Mouse (Mus musculus) Patski (cell line): ENCODE data around the gene Chpf. TPM values are rescaled to one million over a fixed set of nuclear protein-coding genes. Genes with fewer than 3 reads are reported as not detected.

Experiments
- ATAC-seq: fragments of 100-300 bp; one replicate; pipeline ENCODE4 v1.8.0; 2021
- CTCF ChIA-PET: fragments of 350-600 bp; sonication (Branson Sonifier 250); formaldehyde crosslinking; loops from one replicate; lab custom pipeline; 2022; ENCODE audit warnings: inconsistent platforms; lab: Charles Lee
- POLR2A ChIA-PET: fragments of 350-600 bp; sonication (Branson Sonifier 250); formaldehyde crosslinking; loops from one replicate; lab custom pipeline; 2022; ENCODE audit warnings: antibody characterized with exemption, inconsistent platforms; lab: Charles Lee
- DNase-seq: peaks from one replicate; pipeline ENCODE4 v3.0.0-alpha.2; 2011; ENCODE audit warnings: low read depth, low spot score
- H3K27me3 ChIP-seq: fragments of 371-371 bp; one replicate; pipeline ENCODE4 v1.5.1; 2021
- CTCF ChIP-seq: fragments of 100-300 bp; IDR thresholded peaks from one replicate; pipeline ENCODE4 v1.5.1; 2021
- in situ Hi-C: fragments of 300-500 bp; cut with MboI; formaldehyde crosslinking; loops from 3 replicates; pipeline ENCODE4 v1.11.1; 2018; ENCODE audit warnings: low pct_unique_long_range_greater_than_20kb, mixed read lengths
- polyA plus RNA-seq: library from polyadenylated mRNA; unstranded; gene quantifications from one replicate; pipeline ENCODE4 v1.2.3, GENCODE M21; 2021

Gene Chpf
- polyA plus RNA-seq, 1 experiment from 2014 or later, result 65.0 TPM

DNA sequence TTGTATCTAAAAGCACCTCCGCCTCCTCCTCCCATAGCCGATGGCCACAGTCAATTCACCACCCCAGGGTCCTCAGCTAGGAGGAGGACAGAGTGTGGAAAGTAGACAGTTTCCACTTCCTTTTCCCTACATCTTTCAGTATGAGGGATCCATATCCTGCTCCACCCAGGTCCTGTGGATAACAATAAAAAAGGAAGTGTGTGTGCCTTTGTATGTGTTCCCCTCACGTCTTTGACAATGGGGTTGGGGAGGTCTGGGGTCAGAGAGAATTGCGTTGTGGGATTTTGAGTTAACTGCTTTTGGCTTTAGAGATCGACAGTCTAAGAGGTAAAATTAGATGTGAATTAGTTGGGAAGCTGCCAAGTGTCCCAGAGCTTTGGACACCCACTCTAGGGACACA, 31.0 kb upstream of the Chpf start:
- ATAC-seq (no peak), DNase-seq (no peak)
- H3K27me3 ChIP-seq, result peaks cover 14% of the 10 kb centered on the region
- in situ Hi-C loops, result no loop called here
- TF ChIP-seq CTCF, result no peak
- ChIA-PET CTCF (no interaction called here), POLR2A (no interaction called here)

DNA sequence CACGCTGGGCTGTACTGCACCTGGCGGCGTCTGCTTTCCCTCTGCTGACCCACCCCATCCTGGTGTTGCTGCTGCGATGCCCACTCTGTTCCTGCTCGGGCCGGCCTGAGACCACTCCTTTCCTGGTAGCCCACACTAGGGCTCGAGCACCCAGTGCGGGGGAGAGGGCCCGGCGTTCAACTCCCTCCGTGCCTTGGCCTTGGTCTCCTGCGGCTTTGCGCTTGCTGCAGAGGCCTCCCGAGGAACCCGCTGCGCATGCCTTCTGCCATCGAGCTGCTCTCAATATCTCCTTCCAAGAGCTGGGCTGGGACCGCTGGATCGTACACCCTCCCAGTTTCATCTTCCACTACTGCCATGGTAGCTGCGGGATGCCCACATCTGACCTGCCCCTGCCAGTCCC, 30.5 kb upstream of the Chpf start:
- POLR2A ChIA-PET, result no interaction called here
- ATAC-seq (no peak), DNase-seq (no peak)
- TF ChIP-seq CTCF, result no peak
- in situ Hi-C loops, result no loop called here
- CTCF ChIA-PET, result no interaction called here
- peaks cover 17% of the 10 kb centered on the region for H3K27me3 ChIP-seq

DNA sequence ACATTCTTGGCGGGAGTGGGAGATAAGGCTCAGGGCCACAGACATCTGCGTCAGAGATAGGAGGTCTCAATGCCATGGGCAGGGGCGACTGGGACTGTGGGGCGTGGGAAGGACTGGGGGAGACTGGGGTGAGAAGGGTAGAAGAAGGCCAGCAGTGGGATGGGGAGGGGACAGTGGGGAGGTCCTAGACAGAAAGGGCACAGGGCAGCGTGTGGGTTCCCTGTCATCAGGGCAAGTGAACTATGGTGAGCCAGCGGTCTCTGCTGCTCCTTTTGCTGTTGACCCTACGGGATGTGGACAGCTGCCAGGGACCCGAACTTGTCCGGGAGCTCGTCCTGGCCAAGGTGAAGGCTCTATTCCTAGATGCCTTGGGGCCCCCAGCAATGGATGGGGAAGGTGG, 27.9 kb upstream of the Chpf start, which contains the start of gene Inha:
Inha (plus strand) TSS at position 72 of the 400 bp plus-strand sequence.
- in situ Hi-C loops, result no loop called here
- H3K27me3 ChIP-seq, result peaks cover 14% of the 10 kb centered on the region
- TF ChIP-seq CTCF, result no peak
- no peak for DNase-seq
- CTCF ChIA-PET, result no interaction called here
- POLR2A ChIA-PET, result interaction anchor here (1.5 kb wide), 1 partner anchor 14 kb away, joined by 7 read pairs; the partner anchor contains the start of gene Stk11ip
- no peak for ATAC-seq

DNA sequence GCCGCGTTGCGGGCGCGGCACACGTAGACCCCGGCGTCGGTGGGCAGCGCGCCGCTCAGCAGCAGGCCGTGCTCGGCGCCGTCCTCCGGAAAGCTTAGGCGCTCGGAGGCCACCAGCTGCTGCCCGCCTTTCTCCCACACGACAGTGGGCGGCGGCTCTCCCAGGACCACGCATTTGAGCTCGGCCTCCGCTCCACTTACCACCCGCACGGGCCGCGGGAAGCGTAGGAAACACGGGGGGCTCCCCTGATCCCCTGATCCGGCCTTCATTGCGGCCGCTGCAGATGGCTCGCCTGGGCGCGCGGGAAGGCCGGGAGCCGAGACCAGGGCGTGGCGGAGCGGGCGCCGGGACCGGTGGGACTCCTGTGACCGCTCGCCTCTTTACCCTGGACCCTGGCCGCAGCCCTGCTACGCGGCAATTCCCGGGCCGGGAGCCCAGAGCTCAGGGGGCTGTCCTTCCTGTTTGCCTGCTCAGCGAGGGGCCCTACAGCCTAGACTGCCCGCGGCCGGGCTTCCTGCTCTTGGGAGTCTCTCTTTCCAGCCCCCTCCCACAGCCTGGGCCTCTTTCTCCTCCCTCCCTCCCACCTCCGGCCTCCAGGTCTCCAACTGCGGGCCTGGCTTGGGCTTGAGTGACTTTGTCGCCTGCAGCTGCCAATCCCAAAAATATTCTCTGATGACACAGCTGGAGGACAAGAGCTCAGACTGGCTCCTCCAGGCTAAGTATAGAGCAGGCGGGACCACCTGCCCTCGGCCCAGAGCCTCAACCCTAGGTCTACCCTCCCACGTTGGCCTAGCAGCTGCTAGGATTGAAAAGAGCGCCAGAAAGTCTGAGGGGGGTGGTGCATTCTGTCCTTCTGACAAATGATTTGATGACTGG, 27.1 kb upstream of the Chpf start, which contains the start of gene Obsl1:
Obsl1 (minus strand) TSS at position 497 of the 876 bp plus-strand sequence.
- no peak for DNase-seq

DNA sequence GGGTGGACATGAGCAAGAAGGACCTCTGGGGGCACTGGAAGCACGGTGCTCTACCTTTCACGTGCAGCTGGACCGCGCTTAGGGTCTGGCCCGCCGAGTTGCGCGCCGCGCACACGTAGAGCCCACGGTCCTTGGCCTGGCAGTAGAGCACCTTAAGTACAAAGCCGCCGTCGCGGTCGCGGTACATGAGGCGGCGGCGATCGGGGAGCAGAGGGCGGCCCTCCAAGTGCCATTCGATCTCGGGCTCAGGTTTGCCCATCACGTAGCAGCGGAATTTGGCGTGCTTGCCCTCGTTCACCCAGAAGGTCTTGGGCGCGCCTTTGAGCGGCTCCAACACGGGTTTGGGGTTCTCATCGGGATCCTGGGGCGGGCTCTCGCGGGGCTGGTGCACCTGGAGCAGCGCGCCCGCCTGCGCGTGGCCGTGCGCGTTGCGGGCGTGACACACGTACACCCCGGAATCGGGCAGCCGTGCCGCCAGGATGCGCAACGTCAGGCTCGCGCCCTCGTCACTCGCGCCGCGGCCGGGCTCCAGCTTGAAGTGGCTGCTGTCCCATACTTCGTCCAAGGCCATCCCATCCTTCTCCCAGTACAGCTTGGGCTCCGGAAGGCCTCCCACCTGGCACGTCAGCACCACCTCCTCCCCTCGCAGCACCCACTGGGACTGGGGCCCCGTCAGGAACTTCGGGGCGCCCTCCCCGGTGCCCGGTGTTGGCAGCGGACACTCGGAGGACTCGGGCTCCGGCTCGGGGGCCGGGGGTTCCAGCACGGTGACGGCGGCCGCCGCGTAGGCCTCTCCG, 26.2 kb upstream of the Chpf start:
- POLR2A ChIA-PET, result interaction anchor here (1.0 to 1.5 kb wide), 3 partner anchors 16 to 40 kb away, joined by 3 to 7 read pairs (median 4); partner anchors contain the start of genes Slc4a3 and Stk11ip
- CTCF ChIA-PET, result interaction anchor here (1.1 to 2.6 kb wide), 2 partner anchors 28 to 54 kb away, joined by 4 to 6 read pairs; no protein-coding TSS in a partner anchor
- in situ Hi-C loops, result no loop called here
- ATAC-seq (peak; percentile 42), DNase-seq (no peak)
- no peak for TF ChIP-seq CTCF
- H3K27me3 ChIP-seq, result peaks cover 17% of the 10 kb centered on the region

More for the DNA sequence above, 27.1 kb upstream of the Chpf start, which contains the start of gene Obsl1:
- ChIA-PET CTCF (interaction anchor here (1.1 kb wide), 1 partner anchor 53 kb away, joined by 4 read pairs; no protein-coding TSS in a partner anchor), POLR2A (interaction anchor here (1.0 to 1.5 kb wide), 3 partner anchors 15 to 40 kb away, joined by 3 to 7 read pairs (median 4); partner anchors contain the start of genes Slc4a3 and Stk11ip)
- no peak for TF ChIP-seq CTCF
- peaks cover 14% of the 10 kb centered on the region for H3K27me3 ChIP-seq
- ATAC-seq, result peak; percentile 31
- in situ Hi-C loops, result no loop called here

DNA sequence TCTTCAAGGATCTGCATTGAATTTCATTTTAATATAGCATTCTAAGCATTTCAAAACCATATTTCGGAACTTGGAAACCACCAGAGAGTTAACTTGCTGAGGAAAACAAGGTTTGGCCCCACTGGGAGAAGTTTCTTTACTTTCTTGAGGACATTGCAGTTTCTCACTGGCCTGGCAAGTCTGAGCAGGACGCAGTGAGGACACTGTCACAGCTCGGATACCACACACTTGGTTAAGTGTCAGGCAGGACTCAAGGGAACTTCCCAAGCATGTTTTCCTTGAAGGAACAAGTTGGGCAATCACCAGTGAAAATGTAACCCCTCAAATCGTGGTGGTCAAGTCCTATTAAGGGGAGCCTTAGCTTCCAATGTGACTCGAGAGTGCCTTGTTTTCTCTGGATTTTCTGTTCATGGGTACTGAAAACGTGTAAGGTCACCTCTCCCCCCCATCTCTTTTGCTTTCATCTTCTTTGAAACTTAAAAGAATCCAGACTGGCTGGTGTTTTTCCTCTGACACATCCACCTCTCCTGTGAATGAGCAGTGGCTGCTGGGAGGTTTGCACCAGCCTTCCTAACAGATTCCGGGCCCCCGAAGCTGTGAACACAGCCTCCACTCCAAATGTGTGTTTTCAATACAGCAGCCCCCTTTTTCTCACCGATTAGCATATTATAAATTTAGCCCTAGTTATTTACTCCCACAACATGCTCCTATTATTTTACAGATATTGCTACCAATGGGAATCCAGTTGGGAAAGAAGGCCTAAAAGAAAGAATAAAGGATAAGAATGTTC, 25.3 kb upstream of the Chpf start:
- in situ Hi-C loops, result no loop called here
- ATAC-seq (no peak), DNase-seq (no peak)
- POLR2A ChIA-PET, result no interaction called here
- TF ChIP-seq CTCF, result no peak
- CTCF ChIA-PET, result interaction anchor here (2.6 kb wide), 1 partner anchor 28 kb away, joined by 6 read pairs; no protein-coding TSS in a partner anchor
- H3K27me3 ChIP-seq, result peaks cover 17% of the 10 kb centered on the region

DNA sequence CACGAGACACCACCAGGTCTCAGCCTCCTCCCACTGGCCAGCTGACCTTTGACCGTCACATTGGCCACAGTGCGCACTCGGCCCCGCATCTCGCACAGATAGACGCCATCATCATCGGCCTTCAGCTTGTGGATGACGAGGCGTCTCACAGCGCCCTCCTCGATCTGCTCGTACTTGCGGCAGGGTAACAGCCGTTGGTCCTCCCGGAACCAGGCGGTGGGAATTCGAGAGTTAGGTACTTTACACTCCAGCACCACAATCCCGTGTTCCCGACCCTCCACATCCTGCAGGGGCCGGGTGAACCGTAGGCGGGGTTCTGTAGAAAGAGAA, 24.5 kb upstream of the Chpf start:
- H3K27me3 ChIP-seq, result peaks cover 17% of the 10 kb centered on the region
- ChIA-PET CTCF (interaction anchor here (2.6 kb wide), 1 partner anchor 27 kb away, joined by 6 read pairs; no protein-coding TSS in a partner anchor), POLR2A (no interaction called here)
- DNase-seq, result no peak
- no peak for TF ChIP-seq CTCF
- in situ Hi-C loops, result no loop called here
- ATAC-seq, result no peak

DNA sequence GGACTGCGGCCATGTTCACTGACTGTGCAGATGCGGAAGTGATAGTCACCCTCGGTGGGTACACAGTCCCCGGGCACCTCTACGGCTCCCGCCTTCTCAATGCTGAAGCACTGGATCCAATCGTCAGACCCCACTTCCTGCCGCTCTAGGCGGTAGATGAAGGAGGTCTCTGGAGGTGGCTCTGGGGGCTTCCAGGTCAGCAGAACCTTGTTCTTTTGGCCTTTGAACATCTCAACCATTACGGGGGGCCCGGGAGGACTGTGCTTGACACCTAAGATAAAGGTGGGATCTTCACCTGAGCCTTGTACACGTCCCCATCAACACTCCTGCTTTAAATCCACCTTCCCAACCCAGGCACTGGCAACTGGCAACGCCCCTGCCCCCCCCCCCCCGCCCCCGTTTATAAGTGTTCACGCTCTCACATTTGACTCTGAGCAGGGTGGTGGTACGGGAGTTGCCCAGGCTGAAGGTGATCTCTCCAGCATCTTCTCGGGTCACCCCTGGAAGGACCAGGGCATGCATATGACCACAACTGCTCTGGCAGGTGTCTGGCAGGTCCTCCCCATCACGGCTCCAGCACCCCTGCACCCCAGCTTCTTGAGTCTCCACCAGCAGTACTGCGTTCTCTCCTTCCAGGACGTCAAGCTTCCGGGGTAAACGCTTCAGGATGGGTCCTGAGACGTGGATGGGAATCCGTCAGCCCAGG, 24.0 kb upstream of the Chpf start:
- ATAC-seq (no peak), DNase-seq (no peak)
- peaks cover 17% of the 10 kb centered on the region for H3K27me3 ChIP-seq
- in situ Hi-C loops, result no loop called here
- CTCF ChIA-PET, result interaction anchor here (2.6 kb wide), 1 partner anchor 26 kb away, joined by 6 read pairs; no protein-coding TSS in a partner anchor
- no peak for TF ChIP-seq CTCF
- POLR2A ChIA-PET, result no interaction called here

DNA sequence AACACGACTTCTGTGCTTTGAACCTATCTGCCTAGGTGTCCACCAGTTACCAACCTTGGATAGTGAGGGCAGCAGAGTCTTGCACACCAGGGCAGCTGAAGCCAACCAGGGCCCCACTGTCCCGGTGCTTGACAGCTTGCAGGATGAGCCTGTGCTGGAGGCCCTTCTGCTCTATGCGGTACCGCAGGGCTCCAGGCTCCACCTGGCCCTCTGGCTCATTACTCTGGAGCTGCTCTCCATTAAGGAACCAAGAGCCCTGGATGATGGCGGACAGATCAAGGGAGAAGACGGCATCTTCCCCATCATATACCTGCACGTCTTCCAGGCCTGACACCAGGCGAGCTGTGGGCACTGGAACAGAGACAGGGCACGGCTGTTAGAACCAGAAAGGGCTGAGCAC, 22.8 kb upstream of the Chpf start:
- CTCF ChIA-PET, result no interaction called here
- POLR2A ChIA-PET, result interaction anchor here (0.6 to 1.4 kb wide), 2 partner anchors 9 to 1957 kb away, joined by 4 read pairs; no protein-coding TSS in a partner anchor
- in situ Hi-C loops, result no loop called here
- TF ChIP-seq CTCF, result no peak
- peaks cover 21% of the 10 kb centered on the region for H3K27me3 ChIP-seq
- DNase-seq (no peak), ATAC-seq (no peak)
